Mouse (Mus musculus) embryonic fibroblast, embryonic 13.5 days (primary cell): ENCODE measurements around the gene Leng1.

Source experiments
- CTCF ChIP-seq: IDR thresholded peaks from 2 replicates; pipeline ENCODE4 v1.5.1; 2011; ENCODE audit warnings: mild to moderate bottlenecking, control low read depth, low read length, moderate library complexity, borderline replicate concordance; ENCODE audit not compliant: insufficient read depth
- POLR2A ChIP-seq: IDR thresholded peaks from 2 replicates; pipeline ENCODE4 v1.6.1; 2011; ENCODE audit warnings: low read depth, mild to moderate bottlenecking, control low read depth, low read length, moderate library complexity

DNA sequence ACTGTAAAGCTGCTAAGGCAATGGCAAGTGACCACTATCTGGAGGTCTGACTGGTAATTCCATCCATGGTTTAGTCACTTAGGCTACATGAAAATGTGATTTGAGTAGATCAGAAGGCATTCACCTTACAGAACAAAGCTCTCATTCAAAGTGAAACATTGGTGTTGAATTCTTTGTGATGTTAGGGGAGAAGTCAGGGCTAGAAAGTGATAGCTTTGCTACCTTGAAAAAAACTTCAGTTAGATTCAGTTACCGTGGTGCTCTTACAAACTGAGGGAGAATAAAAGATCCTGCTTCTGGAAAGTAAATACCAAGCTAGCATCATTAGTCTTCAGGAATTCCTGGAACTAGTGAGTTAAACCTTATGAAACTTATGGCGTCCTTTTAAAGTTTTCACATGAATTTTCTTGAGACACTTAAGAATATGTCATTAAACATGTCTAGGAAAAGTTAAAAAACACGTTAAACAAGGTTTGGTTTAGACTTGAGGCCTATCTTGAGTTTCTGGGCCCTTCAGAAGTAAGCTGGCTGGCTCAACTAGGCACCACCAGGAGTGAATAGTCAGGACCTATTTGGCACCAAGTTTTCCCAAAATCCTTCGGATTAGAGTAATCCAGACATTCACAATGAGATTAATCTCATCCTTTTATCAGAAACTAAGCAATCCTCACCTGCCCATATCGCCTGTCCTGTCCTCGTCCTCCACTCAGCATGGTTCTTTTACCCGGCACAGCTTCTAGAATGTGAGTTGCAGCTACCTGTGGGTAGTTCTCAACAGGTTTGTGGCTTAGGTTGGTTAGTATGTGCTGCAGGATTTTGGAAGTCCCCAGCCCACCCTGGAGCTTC is 42.2 kb upstream of the Leng1 start:
- TF ChIP-seq CTCF (no peak), POLR2A (peak; percentile 64; the same call in 1 of the 2 replicates)
